Comparison of ENCODE assay signal across 8 mouse cellular contexts in the genomic region with DNA sequence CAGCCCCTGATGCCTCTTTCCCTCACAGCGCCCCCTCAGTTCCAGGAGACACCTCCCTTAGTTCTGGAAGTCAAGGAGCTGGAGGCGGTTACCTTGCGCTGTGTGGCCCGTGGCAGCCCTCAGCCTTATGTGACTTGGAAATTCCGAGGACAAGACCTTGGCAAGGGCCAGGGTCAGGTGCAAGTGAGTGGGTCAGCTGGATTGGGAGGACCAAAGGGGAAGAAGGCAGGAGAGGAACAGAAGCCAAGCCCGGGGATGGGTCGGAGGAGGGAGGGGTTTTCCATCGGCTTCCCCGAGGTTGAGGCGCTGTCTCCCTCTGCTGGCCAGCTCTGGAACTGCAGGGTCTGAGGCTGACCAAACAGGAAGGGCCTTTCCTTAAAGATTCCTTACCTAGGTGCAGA. TPM values are rescaled to one million over a fixed set of nuclear protein-coding genes. Genes with fewer than 3 reads are reported as not detected.
DNase-seq lines count a peak whose midpoint lies in the region; ATAC-seq and TF ChIP-seq lines count a peak whose summit lies in the region.

No protein-coding gene starts in this region.

- H3K4me3 ChIP-seq in forebrain, postnatal 0 days (ENCODE audit: low read depth, low read length) = peak overlapping the region; percentile 22; the same call in 1 of the 2 replicates
- peak overlapping the region; percentile 57 for H3K4me3 ChIP-seq in layer of hippocampus, adult 2 months
- peak overlapping the region; percentile 60 for H3K4me3 ChIP-seq in lung, adult 2 months (replicated peaks; ENCODE audit: extremely low read depth, low read depth, low read length)

- H3K9me3 ChIP-seq in forebrain, postnatal 0 days (ENCODE audit: low read length) = no peaks in the 10 kb centered on the region

- H3K36me3 ChIP-seq in forebrain, postnatal 0 days (ENCODE audit: insufficient read depth) = peaks cover 44% of the 10 kb centered on the region

- H3K4me2 ChIP-seq in forebrain, postnatal 0 days (ENCODE audit: low read depth) = peak overlapping the region; percentile 46

- TF ChIP-seq CTCF in forebrain, postnatal 0 days (IDR thresholded peaks at IDR 0.05; ENCODE audit: low read depth) = peak; percentile 99
- peak; percentile 98 for TF ChIP-seq CTCF in layer of hippocampus, adult 2 months (conservative IDR thresholded peaks at IDR 0.05)
- peak; percentile 97 for TF ChIP-seq CTCF in lung, adult 2 months (IDR thresholded peaks at IDR 0.05; ENCODE audit: insufficient read depth, low read length)

- H3K9ac ChIP-seq in forebrain, postnatal 0 days = no peak overlapping the region

- peak; percentile 34; the same call in 1 of the 2 replicates for ATAC-seq in forebrain, postnatal 0 days
- peak; percentile 65 for ATAC-seq in neutrophil, adult 5-6 weeks (ENCODE audit: extremely low read depth, insufficient number of reproducible peaks, low FRiP score, poor library complexity, severe bottlenecking)

- peaks cover 21% of the 10 kb centered on the region for H3K4me1 ChIP-seq in forebrain, postnatal 0 days (ENCODE audit: insufficient read depth)
- no peaks in the 10 kb centered on the region for H3K4me1 ChIP-seq in lung, adult 2 months (ENCODE audit: control insufficient read depth, insufficient read depth, low read length)

- TF ChIP-seq POLR2A in lung, adult 2 months (IDR thresholded peaks at IDR 0.05; ENCODE audit: borderline replicate concordance, extremely low read depth, low read depth, low read length) = no peak

- 7% methylated on average over 10 of the region's 10 CpGs for WGBS in forebrain, postnatal 0 days
- WGBS in lung, adult 2 months = 4% methylated on average over 10 of the region's 10 CpGs

- no peaks in the 10 kb centered on the region for H3K27me3 ChIP-seq in forebrain, postnatal 0 days (ENCODE audit: insufficient read depth, low read length)

- peak; percentile 91 for DNase-seq in ES-CJ7 (ENCODE audit: low read depth, low spot score)
- DNase-seq in cerebellum, adult 18-20 months = peak; percentile 82 to 89
- DNase-seq in forebrain, postnatal 0 days = peak; percentile 87
- DNase-seq in heart, postnatal 4 days = peak; percentile 96
- DNase-seq in layer of hippocampus, adult 2 months (ENCODE audit: low spot score in 2 of 2) = peak; percentile 71 to 95
- DNase-seq in lung, adult 2 months = peak; percentile 97
- peak; percentile 97 for DNase-seq in testis, postnatal 10 days (ENCODE audit: low spot score)

- no peak overlapping the region for H3K27ac ChIP-seq in forebrain, postnatal 0 days (ENCODE audit: low read depth, low read length)
- H3K27ac ChIP-seq in layer of hippocampus, adult 2 months = no peak overlapping the region

RNA-seq across cellular contexts. Expression of a gene that starts 8.7 kb away (rescaled TPM):
- total RNA-seq in forebrain, postnatal 0 days (2014; rRNA removed) = 35.3 and 36.2 TPM in 2 replicates
- polyA plus RNA-seq in forebrain, postnatal 0 days (2015; fragmentation: Nextera tagmentation; extraction: Ambion mirVana) = 13.3 and 25.6 TPM in 2 replicates
- total RNA-seq in heart, postnatal 4 days (2021) = 1 to 10 TPM; 2.5 to 3.1 TPM
- 1 to 10 TPM; 5.7 to 9.2 TPM for total RNA-seq in layer of hippocampus, adult 2 months (2021)
- polyA plus RNA-seq in lung, adult 2 months (2012; rRNA removed) = 11.1 and 11.8 TPM in 2 replicates
- 3.2 and 4.3 TPM in 2 replicates for total RNA-seq in neutrophil, adult 5-6 weeks (2017)

RNA-seq across cellular contexts. Expression of a gene that starts 9.6 kb away (rescaled TPM):
- total RNA-seq in forebrain, postnatal 0 days (2014; rRNA removed) = 31.5 and 33.8 TPM in 2 replicates
- 42.8 and 48.5 TPM in 2 replicates for polyA plus RNA-seq in forebrain, postnatal 0 days (2015; fragmentation: Nextera tagmentation; extraction: Ambion mirVana)
- 100 to 1,000 TPM; 230 to 244 TPM for total RNA-seq in heart, postnatal 4 days (2021)
- total RNA-seq in layer of hippocampus, adult 2 months (2021) = 10 to 100 TPM in 1 of 2 experiments, 1 to 10 TPM in 1; 7.9 to 13.1 TPM
- 585 and 594 TPM in 2 replicates for polyA plus RNA-seq in lung, adult 2 months (2012; rRNA removed)
- total RNA-seq in neutrophil, adult 5-6 weeks (2017) = 181 and 198 TPM in 2 replicates

RNA-seq across cellular contexts. Expression of a gene that starts 15.1 kb away (rescaled TPM):
- 0.15 and 0.43 TPM in 2 replicates for total RNA-seq in forebrain, postnatal 0 days (2014; rRNA removed)
- polyA plus RNA-seq in forebrain, postnatal 0 days (2015; fragmentation: Nextera tagmentation; extraction: Ambion mirVana) = 0.21 and 0.30 TPM in 2 replicates
- 1 to 10 TPM; 1.4 to 1.8 TPM for total RNA-seq in heart, postnatal 4 days (2021)
- total RNA-seq in layer of hippocampus, adult 2 months (2021) = under 1 TPM in 1 of 2 experiments, not detected in 1; 0.38 TPM
- polyA plus RNA-seq in lung, adult 2 months (2012; rRNA removed) = 10.6 and 15.2 TPM in 2 replicates
- 2.9 and 4.1 TPM in 2 replicates for total RNA-seq in neutrophil, adult 5-6 weeks (2017)

RNA-seq across cellular contexts. Expression of a gene that starts 30.3 kb away (rescaled TPM):
- 3.0 and 5.1 TPM in 2 replicates for total RNA-seq in forebrain, postnatal 0 days (2014; rRNA removed)
- polyA plus RNA-seq in forebrain, postnatal 0 days (2015; fragmentation: Nextera tagmentation; extraction: Ambion mirVana) = 3.9 and 5.5 TPM in 2 replicates
- 1 to 10 TPM; 3.3 to 3.5 TPM for total RNA-seq in heart, postnatal 4 days (2021)
- 1 to 10 TPM; 4.2 to 4.8 TPM for total RNA-seq in layer of hippocampus, adult 2 months (2021)
- 7.1 and 7.3 TPM in 2 replicates for polyA plus RNA-seq in lung, adult 2 months (2012; rRNA removed)
- total RNA-seq in neutrophil, adult 5-6 weeks (2017) = 3.9 and 4.4 TPM in 2 replicates
